Mouse (Mus musculus) liver, postnatal 0 days (tissue): ENCODE results near the gene Olfr1196.

Experiments
- CTCF ChIP-seq: sonication (generic); IDR thresholded peaks from 2 replicates; pipeline ENCODE4 v1.5.1; 2016; ENCODE audit warnings: antibody characterized with exemption, low read depth
- EP300 ChIP-seq: IDR thresholded peaks from 2 replicates; pipeline ENCODE4 v1.6.1; 2016; ENCODE audit warnings: antibody characterized with exemption, low read depth, mild to moderate bottlenecking

- TF ChIP-seq CTCF: no peak
- no peak for TF ChIP-seq EP300
Measured at GRCm38 (mm10) chr2:88648209-88648608, 56.2 kb downstream of the Olfr1196 start, which contains the start of gene Olfr1192-ps1.
